Mouse (Mus musculus): Measurements from ENCODE around the gene Mfsd12.

DNA sequence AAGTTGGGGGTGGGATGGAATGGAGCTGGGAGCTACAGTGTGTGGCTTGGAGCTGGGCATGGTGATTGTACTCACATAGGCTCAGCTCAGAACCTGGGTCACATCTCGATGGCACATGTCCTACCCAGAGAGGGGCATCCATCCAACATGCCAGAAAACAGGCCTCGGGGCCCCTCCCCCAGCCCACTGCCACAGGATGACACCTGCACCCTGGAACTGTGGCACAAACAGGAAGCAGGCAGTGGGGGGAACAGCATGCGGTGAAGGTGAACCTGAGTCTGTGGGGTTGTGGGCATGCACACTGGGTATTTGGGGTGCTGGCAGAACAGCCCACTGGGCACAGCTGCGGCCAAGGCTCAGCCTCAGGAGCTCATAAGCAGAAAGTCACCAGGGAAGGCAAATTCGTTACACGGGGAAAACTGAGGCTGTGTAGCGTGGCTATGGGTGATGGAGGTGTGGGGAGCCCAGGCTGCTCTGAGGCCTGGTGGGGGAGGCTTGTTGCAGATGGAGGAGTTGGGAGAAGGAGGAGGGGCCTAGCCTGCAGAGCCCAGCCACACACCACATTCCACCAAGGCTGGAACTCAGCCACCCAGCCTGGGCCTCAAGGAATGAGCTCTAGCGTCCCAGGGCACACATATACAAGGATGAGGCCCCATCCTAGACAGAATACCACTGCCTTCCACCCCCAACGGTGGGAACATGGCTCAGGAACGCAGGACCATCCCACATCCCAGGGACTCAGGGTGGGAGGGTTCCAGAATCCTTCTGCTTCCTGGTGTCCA lies 27.9 kb upstream of the Mfsd12 start:
- no peak for TF ChIP-seq CTCF (conservative IDR thresholded peaks at IDR 0.05; ENCODE audit: low read length)
- TF ChIP-seq POU5F1 (IDR thresholded peaks at IDR 0.05; ENCODE audit: borderline replicate concordance, low read length) = no peak
